Mouse (Mus musculus): ENCODE data around the gene Calm2.

Gene Calm2

DNA sequence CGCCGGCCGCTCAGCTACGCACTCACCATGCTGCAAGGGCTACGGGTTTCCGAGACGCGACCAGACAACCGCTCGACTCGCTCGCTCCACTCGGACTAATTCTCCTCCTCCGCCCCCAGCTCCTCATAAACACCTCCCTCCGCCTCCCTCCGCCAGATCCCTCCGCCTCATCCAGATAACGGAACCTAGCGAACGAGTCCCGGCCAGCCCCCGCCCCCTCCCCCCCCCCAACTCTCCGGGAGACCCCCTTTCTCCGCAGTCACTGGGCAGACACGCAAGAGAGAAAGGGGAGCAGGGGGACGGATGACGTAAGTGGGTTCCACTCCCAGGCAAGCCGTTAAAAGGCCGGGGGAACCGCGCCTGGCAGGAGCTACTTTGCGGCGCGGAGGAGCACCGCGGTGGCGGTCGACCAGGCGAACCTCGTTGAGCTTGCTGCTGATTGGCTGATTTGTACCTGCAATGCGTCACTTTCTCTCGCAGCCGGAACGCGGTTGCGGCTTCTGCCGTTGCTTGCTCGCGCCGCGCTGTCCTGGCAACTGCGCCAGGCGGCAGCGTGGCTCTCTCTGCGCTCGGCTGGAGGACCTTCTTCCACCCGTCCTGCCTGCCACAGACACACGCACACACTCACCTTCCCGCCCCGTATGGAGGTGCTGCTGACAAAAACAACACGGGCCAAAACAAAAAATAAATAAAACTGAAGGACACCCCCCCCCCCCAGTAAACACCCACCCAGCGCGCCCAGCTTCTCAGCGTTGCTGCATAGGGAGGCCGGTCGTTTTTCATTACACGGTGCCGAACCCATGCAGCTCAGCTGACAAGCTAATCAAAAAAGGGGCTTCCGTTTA, at the start of gene Calm2:
Calm2 (minus strand) TSS at position 169 of the 845 bp plus-strand sequence.
- DNase-seq (ENCODE audit: inconsistent ontology term) = peak; percentile 99

DNA sequence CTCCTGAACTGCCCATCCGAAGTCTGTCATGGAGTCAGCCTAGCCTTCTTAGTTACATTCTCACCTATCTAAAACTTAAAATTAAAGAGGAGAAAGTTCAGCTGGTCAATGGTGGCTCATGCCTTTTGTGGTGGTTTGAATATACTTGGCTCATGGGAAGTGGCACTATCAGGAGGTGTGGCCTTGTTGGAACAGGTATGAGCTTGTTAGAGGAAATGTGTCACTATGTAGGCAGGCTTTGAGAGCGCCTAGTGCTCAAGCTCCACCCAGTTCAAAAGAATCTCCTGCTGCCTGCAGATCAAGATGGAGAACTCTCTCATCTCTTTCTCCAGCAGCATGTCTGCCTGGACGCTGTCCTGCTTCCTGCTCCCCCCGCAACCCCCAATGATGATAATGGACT, 48.8 kb upstream of the Calm2 start:
- DNase-seq (ENCODE audit: inconsistent ontology term) = no peak

DNA sequence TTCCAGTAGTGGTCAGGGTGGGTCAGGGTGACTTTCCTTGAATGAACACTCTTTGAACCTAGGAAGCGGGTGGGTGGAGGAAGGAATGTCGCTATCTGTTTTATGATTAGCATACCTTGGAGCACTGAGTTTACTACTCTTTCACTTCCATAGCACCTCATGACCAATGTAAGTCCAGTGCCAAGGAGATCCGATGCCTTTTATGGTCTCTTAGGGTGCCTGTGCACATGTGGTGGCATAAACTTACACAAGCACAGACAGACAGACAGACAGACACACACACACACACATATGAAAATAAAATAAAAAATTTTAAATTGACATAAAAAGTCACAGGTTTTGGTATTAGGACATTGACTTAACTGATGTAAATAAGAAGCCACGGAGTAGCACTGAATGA, 47.6 kb upstream of the Calm2 start:
- DNase-seq (ENCODE audit: inconsistent ontology term) = no peak

DNA sequence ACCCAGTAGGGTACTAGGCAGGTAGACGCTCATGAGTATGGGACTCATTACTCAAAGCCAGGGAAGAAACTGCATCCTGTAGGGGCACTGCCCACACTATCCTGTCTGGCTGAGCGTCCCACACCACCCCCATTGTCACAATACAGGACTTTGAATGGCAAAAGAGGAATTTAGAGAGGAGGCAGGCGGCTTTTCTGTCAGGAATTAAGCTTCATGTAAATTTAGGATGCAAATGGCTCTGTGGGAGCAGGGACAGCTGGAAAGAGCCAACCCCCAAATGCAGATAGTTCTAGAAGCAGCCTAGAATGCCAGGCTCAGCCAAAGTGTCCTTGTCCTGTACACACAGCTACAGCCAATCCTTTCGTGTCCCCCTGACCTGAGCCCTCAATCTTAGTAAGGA, 45.6 kb upstream of the Calm2 start:
- DNase-seq (ENCODE audit: inconsistent ontology term) = no peak

DNA sequence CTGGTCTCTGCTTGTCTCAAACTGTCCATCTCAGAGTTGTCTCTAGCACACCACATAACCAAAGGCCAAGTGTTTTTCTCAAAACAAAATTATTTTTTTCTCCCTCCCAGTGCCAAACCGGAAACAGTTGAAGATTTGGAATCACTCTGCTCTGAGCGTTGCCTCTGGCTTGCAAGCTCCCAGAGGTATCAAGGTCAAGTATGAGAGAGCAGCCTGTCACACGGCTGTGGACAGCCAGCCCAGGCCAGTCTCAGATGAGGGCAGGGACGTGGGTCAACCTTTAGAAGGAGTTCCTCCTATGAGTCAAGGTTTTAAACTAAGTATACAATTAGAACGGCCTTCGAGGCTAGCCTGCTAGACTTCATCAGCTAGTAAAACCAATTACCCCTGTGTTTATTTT, 43.6 kb upstream of the Calm2 start:
- DNase-seq (ENCODE audit: inconsistent ontology term) = no peak

DNA sequence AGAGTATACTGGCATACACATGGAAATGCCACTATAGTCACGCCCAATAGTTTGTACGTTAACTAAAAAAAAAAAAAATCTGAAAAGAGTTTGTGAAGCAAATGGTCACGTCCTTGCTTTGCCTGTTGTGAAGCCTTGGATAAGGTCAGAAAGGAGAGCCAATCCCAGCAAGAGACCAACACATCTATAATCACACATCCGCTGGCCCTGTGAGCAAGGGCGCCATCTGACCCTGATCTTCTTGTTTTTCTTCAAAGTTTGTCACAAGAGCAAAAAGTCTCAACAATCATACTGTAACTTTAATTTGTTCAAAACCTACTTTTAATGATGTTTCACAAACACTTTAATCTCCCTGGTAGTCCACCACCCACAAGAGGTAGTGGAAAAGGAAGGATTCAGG, 39.0 kb upstream of the Calm2 start:
- DNase-seq (ENCODE audit: inconsistent ontology term) = no peak

DNA sequence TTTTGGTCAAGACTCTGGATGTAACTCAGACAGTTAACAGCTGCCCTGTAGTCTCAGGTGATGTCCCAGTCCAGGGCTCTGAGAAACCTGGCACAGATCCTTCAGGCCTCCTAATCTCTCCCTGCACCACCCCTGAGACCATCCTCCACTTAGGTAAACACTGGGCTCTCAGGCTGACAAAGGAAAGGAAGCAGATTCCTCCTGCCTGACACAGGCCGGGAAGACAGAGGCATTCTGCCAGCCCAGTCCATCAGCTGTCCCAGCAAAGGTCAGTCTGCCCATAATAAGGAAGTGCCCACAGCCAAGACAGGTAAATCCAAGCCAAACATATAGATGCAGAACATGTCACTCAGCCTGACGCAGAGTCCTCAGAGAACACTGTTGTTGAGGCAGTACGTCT, 36.1 kb upstream of the Calm2 start:
- DNase-seq (ENCODE audit: inconsistent ontology term) = no peak

DNA sequence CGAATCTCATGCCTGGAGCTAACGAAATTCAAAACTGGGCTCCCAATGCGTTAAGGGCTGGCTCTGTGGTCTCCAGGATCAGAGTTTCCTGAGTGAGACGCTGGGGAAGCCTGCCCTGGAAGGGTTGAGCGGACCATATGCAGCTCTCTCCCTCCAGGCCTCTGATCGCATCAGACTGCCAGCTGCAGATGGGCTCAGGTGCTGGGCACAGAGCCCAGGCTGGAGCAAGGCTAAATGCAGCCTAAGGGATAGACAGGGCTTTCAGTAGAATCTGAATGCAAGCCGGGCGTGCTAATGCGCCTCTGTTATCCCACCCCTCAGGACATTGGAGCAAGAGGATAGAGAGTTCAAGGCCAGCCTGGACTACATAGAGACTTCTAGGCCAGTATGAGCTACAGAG, 31.8 kb upstream of the Calm2 start:
- peak; percentile 7 for DNase-seq (ENCODE audit: inconsistent ontology term)

DNA sequence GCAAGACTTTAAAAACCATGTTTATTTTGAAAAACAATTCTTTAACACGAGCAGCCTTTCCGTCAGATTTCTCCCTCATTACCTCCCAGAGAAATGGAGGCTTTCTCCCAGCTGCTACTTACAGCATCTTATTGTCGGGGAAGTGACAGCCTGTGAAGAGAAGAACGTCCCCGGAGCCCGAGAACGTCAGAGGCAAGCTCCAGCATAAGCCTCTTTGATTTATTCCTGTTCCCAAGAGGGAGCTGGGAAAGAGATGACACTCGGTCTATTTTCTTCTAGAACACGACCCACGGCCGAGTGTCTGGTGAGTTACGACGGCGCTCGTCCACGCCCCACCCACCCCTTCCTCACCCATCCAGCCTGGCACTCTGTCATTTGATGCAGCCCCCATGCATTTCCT, 30.9 kb upstream of the Calm2 start:
- DNase-seq (ENCODE audit: inconsistent ontology term) = no peak

DNA sequence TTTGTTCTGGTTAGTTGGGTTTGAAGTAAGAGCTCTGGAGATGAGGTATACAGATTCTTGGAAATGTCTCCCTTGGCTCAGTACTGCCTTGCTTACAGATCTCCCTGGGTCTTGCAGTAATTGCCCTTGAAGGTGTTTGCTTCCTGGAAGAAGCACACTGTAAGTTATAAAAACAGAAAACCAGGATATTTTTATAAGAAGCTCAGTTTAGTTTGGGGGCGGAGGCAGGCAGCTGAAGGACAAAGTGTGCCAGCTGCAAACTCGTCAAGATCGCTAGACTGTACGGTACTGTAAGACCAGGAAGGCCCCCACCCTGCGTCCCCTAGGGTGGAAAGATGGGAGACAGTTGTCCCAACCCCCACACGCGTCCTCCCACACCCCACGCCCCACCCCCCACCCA, 28.6 kb upstream of the Calm2 start:
- no peak for DNase-seq (ENCODE audit: inconsistent ontology term)

DNA sequence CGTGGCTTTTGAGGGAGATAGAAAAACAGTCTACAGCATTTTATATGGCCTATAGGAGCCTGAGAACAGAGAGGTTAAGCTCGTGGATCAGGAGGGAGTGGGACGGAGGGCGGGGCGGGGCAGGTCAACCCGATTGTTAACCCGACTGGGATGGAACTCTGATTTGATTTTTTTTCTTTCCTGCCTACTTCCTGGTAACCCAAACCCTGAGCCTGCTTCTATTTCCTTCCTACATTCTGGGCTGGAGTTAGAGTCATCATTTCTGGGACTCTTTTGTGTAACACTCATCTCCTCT, 27.7 kb upstream of the Calm2 start:
- no peak for DNase-seq (ENCODE audit: inconsistent ontology term)

DNA sequence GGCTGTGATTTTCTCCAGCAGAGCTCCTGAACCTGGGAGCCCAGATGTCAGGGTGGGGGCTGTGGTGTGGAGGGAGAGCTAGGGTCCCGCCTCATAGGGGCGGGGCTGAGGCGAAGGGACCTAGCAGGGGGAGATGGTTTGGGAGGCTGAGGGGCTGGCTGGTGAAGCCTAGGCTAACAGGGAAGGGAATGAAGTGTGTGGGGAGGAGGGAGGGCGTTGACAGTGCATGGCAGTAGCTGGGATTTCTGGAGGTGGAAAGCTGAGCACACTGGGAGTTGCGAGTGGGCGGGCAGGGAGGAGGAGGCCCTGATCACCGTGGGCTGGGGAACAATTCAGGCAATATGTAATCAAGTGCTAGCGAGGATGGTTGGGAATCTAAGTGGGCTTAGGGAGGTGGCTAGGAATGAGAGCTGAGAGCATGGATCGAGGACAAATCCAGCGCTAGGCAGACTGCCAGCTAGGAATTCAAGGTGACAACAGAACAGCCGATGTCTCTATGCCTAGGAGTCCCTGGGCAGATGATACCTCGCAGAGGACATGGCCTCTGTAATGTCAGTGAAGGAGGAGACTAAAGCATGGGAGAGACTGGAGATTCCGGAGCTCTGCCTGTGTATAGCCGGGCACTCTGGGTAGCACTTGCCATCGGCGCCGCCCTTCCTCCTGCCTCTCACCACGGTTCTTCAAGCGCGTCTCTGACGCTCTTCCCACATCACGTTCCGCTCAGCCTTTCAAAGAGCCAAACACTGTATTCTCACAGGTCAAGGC, 27.2 kb upstream of the Calm2 start:
- DNase-seq (ENCODE audit: inconsistent ontology term) = peak; percentile 58

DNA sequence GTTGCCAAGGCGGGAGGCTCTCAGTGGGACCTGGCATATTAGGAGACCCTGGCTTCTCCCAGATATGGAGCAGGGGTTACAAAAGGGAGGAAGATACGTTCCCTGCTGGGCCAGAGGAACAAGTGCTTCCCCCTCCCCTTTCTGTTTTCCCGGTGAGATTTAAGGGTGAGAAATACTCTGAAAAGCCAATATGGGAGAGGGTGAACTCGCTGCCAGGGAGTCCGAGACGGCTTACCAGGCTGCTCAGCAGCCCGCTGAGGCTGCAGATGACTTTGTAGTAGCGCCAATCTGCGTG, 26.7 kb upstream of the Calm2 start:
- DNase-seq (ENCODE audit: inconsistent ontology term) = no peak

DNA sequence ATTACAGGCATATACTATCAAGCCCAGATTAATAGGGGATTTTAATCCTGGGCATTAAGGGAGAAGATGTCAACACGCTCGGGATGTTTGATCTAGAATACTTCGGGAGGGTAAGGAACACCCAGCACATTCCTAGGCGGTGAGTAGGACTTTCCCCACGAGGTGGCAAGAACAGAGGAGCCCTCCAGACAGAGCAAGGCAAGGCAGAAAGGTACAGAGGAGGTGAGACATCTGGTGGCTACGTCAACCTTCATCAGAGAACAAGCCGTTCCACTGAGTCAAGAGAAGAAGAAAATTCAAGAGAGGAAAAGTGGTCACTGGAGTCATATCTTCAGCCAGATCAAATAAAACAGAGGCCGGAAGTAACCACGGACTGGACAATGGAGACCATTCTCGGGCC, 26.1 kb upstream of the Calm2 start:
- DNase-seq (ENCODE audit: inconsistent ontology term) = no peak

DNA sequence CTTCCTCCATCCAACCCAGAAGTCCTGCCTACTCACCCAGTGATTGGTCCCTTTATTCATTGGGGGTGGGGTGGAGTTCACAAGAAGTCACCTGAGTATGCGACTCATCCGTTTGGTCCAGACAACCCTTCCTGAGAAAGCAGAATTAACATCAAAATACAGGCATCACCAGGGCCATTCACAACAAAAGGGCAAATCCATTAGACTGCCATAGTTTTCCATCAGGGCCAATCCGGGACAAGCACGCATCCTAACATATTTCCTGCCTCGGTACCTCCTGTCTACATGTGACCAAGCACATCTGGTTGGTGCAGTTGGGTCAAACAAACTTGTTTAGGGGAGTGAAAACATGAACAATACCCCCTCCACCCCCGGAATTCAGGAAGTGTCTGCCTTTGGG, 24.9 kb upstream of the Calm2 start:
- DNase-seq (ENCODE audit: inconsistent ontology term) = no peak

DNA sequence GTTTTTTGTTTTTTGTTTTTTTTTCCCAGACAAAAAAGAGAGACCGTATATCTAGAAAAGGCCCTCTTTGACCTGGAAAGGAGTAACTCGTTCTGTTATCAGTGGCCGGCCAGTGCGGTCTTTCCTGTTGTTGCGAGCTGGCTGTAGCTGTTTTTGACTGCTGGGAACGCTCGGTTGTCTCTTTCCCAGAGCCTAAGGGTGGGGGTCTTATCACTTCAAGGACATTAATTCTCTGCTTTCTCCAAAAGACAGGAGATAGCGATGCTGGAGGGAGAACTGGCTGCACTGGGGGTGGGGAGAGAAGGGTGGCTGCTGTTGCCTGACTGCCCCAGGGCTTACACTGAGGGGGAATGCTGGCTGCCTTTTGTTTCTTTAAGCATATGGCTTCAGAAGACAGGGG, 24.1 kb upstream of the Calm2 start:
- DNase-seq (ENCODE audit: inconsistent ontology term) = no peak

DNA sequence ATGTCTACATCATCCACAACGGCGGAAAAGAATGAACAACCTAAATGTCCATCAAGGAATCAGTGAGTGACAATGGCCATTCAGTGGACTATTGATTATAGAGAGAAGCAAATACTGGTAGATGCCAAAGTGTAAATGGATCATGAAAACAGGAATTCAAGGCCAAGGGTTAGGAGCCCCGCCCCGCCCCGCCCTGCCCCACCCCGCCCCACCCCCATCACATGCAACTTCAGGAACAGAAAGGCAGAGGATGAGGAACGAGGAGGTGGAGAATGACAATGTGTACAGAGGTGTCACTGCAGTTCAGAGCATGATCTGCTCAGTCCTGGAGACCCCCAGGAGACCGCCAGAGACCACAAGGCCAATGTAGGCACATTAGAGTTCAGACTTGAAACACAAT, 23.5 kb upstream of the Calm2 start:
- DNase-seq (ENCODE audit: inconsistent ontology term) = no peak

DNA sequence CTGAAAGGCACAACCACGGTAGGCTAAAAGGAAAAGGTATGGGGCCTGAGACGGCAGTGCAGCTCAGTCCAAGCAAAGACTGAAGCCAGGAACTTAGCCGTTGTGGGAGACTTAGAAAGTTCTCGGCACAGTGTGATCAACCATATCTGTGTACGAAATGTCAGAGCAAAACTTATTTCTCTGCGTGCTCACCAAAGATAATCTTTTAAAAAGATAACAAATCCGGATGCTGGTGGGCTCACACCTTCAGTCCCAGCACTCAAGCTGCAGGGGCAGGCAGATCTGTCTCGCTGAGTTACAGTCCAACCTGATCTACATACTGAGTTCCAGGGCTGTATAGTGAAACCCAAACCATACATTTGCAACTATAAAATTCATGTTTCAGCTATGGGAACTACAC, 22.7 kb upstream of the Calm2 start:
- DNase-seq (ENCODE audit: inconsistent ontology term) = no peak

DNA sequence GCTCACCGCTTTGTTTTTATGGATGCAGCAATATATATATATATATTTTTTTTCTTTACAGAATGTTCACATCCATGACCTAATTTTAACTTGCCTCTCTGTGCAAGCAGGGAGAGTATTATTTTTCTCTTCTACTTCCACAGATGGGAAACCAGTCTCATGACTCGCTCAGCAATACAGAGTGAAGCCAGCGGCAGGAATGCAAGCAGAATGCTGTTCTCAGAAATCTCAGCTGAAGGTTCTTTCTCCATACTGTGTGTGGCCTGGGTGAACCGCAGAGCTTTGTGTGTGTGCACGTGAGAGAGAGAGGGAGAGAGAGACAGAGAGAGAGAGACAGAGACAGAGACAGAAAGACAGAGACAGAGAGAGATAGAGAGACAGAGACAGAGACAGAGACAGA, 21.9 kb upstream of the Calm2 start:
- DNase-seq (ENCODE audit: inconsistent ontology term) = no peak

DNA sequence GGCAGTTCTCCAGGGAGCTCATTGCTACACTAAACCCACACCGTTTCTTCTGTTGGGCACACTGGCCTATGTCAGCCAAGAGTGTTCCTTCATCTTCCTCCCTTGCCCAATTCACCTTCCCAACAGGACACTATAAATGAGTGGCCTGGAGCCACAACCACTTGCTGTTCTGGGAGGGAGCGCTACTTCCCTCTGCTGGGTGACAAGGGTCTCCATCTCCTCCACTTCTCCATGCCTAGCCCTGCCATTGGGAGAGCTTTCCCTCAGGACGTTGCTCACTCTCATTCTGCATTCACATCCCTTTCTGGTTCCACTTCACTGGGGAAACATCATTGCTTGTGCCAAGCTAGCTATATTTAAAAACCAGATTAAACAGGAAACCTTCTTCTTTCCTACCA, 14.8 kb upstream of the Calm2 start:
- no peak for DNase-seq (ENCODE audit: inconsistent ontology term)

DNA sequence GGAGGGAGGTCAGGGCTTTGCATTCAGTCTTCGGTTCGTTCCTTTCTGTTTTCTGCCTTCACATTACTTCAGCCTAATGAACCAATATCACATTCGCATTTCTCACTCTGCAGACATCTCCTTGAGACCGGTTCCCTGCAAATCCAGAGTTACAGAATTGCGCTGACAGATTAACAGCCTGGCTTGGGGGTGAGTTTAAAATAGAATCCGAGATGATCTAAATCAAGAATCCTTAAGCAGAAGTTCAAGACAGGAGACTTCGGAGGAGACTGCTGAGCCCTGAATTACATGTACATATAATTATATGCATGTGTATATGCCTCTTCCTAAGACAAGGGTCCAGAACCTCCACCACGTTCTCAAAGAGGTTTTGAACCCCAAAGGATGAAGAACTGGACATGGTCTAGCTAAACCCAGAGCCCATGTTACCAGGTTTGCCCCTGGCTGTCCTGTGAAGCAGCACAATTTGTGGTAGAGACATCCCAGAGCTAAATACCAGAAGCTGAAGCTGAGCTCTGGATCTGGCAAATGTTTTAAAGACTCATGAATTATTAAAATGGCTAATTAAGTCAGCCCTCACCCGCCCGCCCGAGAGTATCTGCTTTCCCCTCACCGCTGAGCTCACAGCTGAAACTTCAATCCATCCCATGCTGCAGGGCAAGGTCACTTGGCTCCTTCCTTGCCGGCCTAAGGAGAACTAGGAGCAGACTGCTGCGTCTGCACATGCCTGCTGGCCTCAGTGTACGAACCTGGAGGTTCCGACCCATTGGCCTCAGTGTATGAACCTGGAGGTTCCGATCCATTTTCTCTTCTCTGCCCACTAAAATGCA, 14.1 kb upstream of the Calm2 start:
- DNase-seq (ENCODE audit: inconsistent ontology term) = peak; percentile 40

DNA sequence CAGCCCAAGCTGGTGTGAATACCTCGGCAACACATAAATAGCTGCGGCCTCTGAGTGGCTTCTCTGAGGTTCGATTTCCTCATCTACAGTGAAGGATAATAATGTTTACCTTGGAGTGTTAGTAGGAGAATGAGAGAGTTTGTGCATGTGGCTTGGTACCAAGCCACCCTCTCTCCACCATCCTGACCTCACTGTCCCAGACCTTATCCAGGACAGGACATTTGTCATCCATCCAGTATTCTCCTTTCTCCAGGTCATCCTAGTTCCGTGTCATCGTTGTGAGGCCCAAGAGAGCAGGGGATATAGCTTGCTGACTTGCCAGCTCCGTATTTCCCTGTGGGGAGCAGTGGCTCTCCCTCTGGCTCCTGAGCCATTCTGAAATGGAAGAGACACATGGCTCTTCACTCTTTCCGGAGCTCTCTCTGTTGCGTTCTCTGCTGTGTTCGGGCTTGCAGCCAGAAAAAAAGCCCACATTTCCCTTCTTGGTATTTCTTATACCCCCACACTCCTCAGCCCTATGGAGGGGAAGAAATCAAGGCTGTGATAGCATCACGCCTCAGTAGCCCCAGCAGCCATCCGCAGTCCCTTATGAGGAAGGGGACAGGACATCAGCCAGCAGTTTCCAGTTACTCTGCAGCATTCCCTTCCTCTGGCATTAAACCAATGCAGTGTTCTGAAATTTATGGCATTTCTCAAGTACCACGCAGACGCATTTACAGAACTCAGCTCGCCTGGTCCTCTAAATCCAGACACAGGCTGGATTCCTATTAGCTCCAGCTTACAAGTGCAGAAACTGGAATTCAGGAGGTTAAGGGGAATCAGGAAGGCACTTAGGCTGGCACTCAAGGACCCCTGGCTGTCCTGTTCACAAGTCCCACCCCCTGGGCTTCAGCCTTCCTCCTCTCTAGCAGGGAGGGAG, 13.3 kb upstream of the Calm2 start:
- DNase-seq (ENCODE audit: inconsistent ontology term) = peak; percentile 69
